Comparison of ENCODE assay signal across 7 mouse cellular contexts in genomic region chr17:34597566-34598095, GRCm38 (mm10). TPM values are rescaled to one million over a fixed set of nuclear protein-coding genes. Genes with fewer than 3 reads are reported as not detected.
A peak's percentile ranks its signal among the peaks of the same experiment; 100 is the strongest.
DNase-seq lines count a peak whose midpoint lies in the region; ATAC-seq lines count a peak whose summit lies in the region.

TSS of gene Ager (plus strand) at chr17:34597862.

- ATAC-seq in hindbrain, embryonic 12.5 days (ENCODE audit: low FRiP score) = no peak
- no peak for ATAC-seq in embryonic facial prominence, embryonic 13.5 days (ENCODE audit: insufficient number of reproducible peaks, insufficient read depth, low FRiP score, low TSS enrichment, low read depth)
- peak; percentile 56; the same call in 1 of the 2 replicates for ATAC-seq in lung, embryonic 15.5 days (ENCODE audit: borderline replicate concordance, extremely low read depth, low FRiP score, low TSS enrichment)

- 23% methylated on average over 6 of the region's 6 CpGs for WGBS in hindbrain, embryonic 10.5 days
- 26% methylated on average over 5 of the region's 6 CpGs for WGBS in hindbrain, embryonic 12.5 days
- WGBS in embryonic facial prominence, embryonic 13.5 days = 12% methylated on average over 6 of the region's 6 CpGs
- WGBS in lung, embryonic 15.5 days = 8% methylated on average over 6 of the region's 6 CpGs

- peak within 1 kb of the TSS; percentile 66 for H3K27ac ChIP-seq in hindbrain, embryonic 10.5 days
- no peak within 1 kb of the TSS for H3K27ac ChIP-seq in hindbrain, embryonic 12.5 days
- peak within 1 kb of the TSS; percentile 8; the same call in 1 of the 2 replicates for H3K27ac ChIP-seq in brown adipose tissue, adult 24 weeks (replicated peaks; ENCODE audit: low read depth, low read length)
- peak within 1 kb of the TSS; percentile 7 for H3K27ac ChIP-seq in embryonic facial prominence, embryonic 13.5 days
- peak within 1 kb of the TSS; percentile 56 for H3K27ac ChIP-seq in lung, embryonic 15.5 days

- H3K4me1 ChIP-seq in hindbrain, embryonic 10.5 days (replicated peaks) = peaks cover 80% of the 10 kb centered on the region
- peaks cover 47% of the 10 kb centered on the region for H3K4me1 ChIP-seq in hindbrain, embryonic 12.5 days
- H3K4me1 ChIP-seq in brown adipose tissue, adult 24 weeks (ENCODE audit: control insufficient read depth, insufficient read depth, insufficient read length, low read length) = no peaks in the 10 kb centered on the region; the same call in 1 of the 2 replicates
- peaks cover 57% of the 10 kb centered on the region for H3K4me1 ChIP-seq in embryonic facial prominence, embryonic 13.5 days
- peaks cover 70% of the 10 kb centered on the region for H3K4me1 ChIP-seq in lung, embryonic 15.5 days

- peak within 1 kb of the TSS; percentile 11; the same call in 1 of the 2 replicates for H3K4me3 ChIP-seq in hindbrain, embryonic 10.5 days
- no peak within 1 kb of the TSS for H3K4me3 ChIP-seq in hindbrain, embryonic 12.5 days
- H3K4me3 ChIP-seq in brown adipose tissue, adult 24 weeks (ENCODE audit: insufficient read depth, low read depth, low read length) = no peak within 1 kb of the TSS
- H3K4me3 ChIP-seq in embryonic facial prominence, embryonic 13.5 days = no peak within 1 kb of the TSS
- peak within 1 kb of the TSS; percentile 31 for H3K4me3 ChIP-seq in lung, embryonic 15.5 days

- no peak within 1 kb of the TSS for H3K4me2 ChIP-seq in hindbrain, embryonic 12.5 days (replicated peaks)
- peak within 1 kb of the TSS; percentile 9; the same call in 1 of the 2 replicates for H3K4me2 ChIP-seq in embryonic facial prominence, embryonic 13.5 days
- peak within 1 kb of the TSS; percentile 49 for H3K4me2 ChIP-seq in lung, embryonic 15.5 days

- H3K9me3 ChIP-seq in hindbrain, embryonic 10.5 days = no peaks in the 10 kb centered on the region
- H3K9me3 ChIP-seq in hindbrain, embryonic 12.5 days (replicated peaks) = no peaks in the 10 kb centered on the region
- no peaks in the 10 kb centered on the region for H3K9me3 ChIP-seq in embryonic facial prominence, embryonic 13.5 days
- no peaks in the 10 kb centered on the region for H3K9me3 ChIP-seq in lung, embryonic 15.5 days

- no peak for DNase-seq in hindbrain, embryonic 10.5 days (ENCODE audit: low spot score)
- DNase-seq in left cerebral cortex, adult 9 months (ENCODE audit: low spot score in 2 of 2) = no peak
- no peak for DNase-seq in urinary bladder, postnatal 36 days (ENCODE audit: low spot score in 2 of 2)

- H3K27me3 ChIP-seq in hindbrain, embryonic 10.5 days (ENCODE audit: insufficient read depth, poor library complexity, severe bottlenecking) = no peaks in the 10 kb centered on the region
- H3K27me3 ChIP-seq in hindbrain, embryonic 12.5 days = no peaks in the 10 kb centered on the region
- no peaks in the 10 kb centered on the region for H3K27me3 ChIP-seq in embryonic facial prominence, embryonic 13.5 days
- no peaks in the 10 kb centered on the region for H3K27me3 ChIP-seq in lung, embryonic 15.5 days

- H3K36me3 ChIP-seq in hindbrain, embryonic 10.5 days = peaks cover 62% of the 10 kb centered on the region
- H3K36me3 ChIP-seq in hindbrain, embryonic 12.5 days = peaks cover 44% of the 10 kb centered on the region
- H3K36me3 ChIP-seq in embryonic facial prominence, embryonic 13.5 days = peaks cover 57% of the 10 kb centered on the region
- peaks cover 39% of the 10 kb centered on the region for H3K36me3 ChIP-seq in lung, embryonic 15.5 days

- no peak within 1 kb of the TSS for H3K9ac ChIP-seq in hindbrain, embryonic 12.5 days
- peak within 1 kb of the TSS; percentile 44; the same call in 1 of the 2 replicates for H3K9ac ChIP-seq in embryonic facial prominence, embryonic 13.5 days
- peak within 1 kb of the TSS; percentile 27; the same call in 1 of the 2 replicates for H3K9ac ChIP-seq in lung, embryonic 15.5 days

RNA-seq across cellular contexts. Expression of gene Ager, which starts in this region (rescaled TPM):
- 2.0 and 2.7 TPM in 2 replicates for polyA plus RNA-seq in hindbrain, embryonic 10.5 days (2016; fragmentation: Nextera tagmentation; extraction: Ambion mirVana)
- polyA plus RNA-seq in hindbrain, embryonic 12.5 days (2016; fragmentation: Nextera tagmentation; extraction: Ambion mirVana) = 1.9 and 2.9 TPM in 2 replicates
- not detected in 2 replicates for polyA plus RNA-seq in brown adipose tissue, adult 24 weeks (2012; ENCODE audit: insufficient read depth, insufficient read length, missing spikeins)
- polyA plus RNA-seq in embryonic facial prominence, embryonic 13.5 days (2015; fragmentation: Nextera tagmentation; extraction: Ambion mirVana) = 3.6 and 4.2 TPM in 2 replicates
- 197 and 248 TPM in 2 replicates for polyA plus RNA-seq in lung, embryonic 15.5 days (2015; fragmentation: Nextera tagmentation; extraction: Ambion mirVana)

Comparison
In these comparisons a context has a peak if more than half of its experiments do, and no peak if none do; other contexts are left out.
1. RNA of gene Ager (polyA plus RNA-seq): 197 to 248 TPM in lung, embryonic 15.5 days; 3.6 to 4.2 TPM in embryonic facial prominence, embryonic 13.5 days, 1.9 to 2.9 TPM in hindbrain, embryonic 12.5 days, 2.0 to 2.7 TPM in hindbrain, embryonic 10.5 days and not detected in brown adipose tissue, adult 24 weeks; every median in the first group is over 10 times any median in the second.
2. H3K4me3 ChIP-seq: peak in hindbrain, embryonic 10.5 days (single experiment) and lung, embryonic 15.5 days (single experiment); none in hindbrain, embryonic 12.5 days (single experiment), brown adipose tissue, adult 24 weeks (single experiment) and embryonic facial prominence, embryonic 13.5 days (single experiment).